Mouse (Mus musculus) left cerebral cortex, adult 2 months (tissue): ENCODE measurements at regions not wholly inside any gene's neighbourhood (a gene's known extent, or its start where the extent isn't known, plus 50 kb on each side); places are given as distances from the start of the nearest gene placed in this dataset.

Source experiments
- DNase-seq, 2 experiments: peaks; one replicate each; pipeline ENCODE4 v3.0.0; 2021 to 2022; ENCODE audit warnings: low spot score in 2 of 2, mixed read lengths in 1 of 2; ENCODE audit errors: extremely low spot score in 1 of 2
- H3K27ac ChIP-seq: fragments of 200-600 bp; 2 replicates; pipeline ENCODE4 v1.8.1; 2022
- H3K4me3 ChIP-seq: fragments of 200-600 bp; 2 replicates; pipeline ENCODE4 v1.8.1; 2022
- CTCF ChIP-seq: fragments of 200-600 bp; IDR thresholded peaks from 2 replicates; pipeline ENCODE4 v1.8.1; 2022; ENCODE audit warnings: antibody characterized with exemption, mild to moderate bottlenecking, moderate library complexity
- intact Hi-C: fragments of 180-260 bp; cut with DNase I; formaldehyde crosslinking; loops from one replicate; pipeline ENCODE4 v1.15.1; 2025

DNA sequence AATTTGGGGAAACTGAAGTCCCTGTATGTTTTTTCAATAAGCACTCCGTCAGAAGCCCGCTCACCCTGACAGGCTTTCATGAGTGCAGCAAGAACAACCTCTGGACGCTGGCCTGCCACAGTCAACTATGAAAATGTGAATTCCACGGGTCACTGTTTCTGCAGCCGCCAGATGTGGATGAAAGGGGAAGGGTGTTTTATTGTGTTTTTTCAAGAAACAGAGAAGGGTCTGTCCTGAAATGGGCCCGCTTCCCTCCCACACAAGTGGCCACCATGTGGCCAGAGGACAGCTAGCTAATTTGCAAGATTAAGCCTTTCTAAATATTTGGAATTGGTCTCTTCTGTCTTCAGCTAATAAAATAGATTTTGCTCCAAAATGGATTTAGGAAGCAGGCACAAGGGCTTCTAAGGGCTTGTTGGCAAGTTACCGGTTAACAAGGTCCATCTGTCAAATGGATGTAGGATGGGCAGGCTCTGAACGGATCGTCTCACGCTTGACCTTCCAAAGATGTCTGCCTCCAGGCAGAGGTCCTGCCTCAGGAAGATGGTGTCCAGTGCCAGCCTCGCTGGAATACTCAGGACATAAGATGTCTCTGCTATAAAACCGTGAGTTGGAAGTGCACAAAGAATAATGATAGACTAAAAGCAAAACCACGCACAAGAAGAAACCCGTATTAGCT, 249.8 kb downstream of the Plpp3 start:
- DNase-seq, result no peak
- intact Hi-C loops, result no loop called here
- Histone ChIP-seq H3K4me3 (no peak overlapping the region), H3K27ac (no peak overlapping the region)
- no peak for TF ChIP-seq CTCF

DNA sequence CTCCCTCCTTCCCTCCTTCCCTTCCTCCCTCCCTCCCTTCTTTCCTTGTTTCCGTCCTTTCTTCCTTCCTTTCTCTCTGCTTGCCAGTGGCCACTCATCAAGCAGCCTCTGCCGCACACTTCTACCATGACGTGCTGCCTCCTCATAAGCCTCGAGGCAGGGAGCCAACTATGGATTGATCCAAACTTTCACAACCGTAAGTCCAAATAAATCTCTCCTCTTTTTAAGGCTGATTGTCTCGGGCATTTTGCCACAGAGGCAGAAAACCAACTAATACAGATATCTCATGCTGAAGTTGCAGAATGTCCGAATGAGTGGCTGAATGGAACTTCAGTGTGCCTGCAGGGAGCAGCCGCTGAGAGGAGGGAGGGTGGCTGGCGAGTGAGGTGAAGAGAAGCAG, 251.7 kb downstream of the Plpp3 start:
- no peak overlapping the region for H3K27ac ChIP-seq
- DNase-seq, result no peak
- TF ChIP-seq CTCF, result no peak
- intact Hi-C loops, result no loop called here
- H3K4me3 ChIP-seq, result no peak overlapping the region

DNA sequence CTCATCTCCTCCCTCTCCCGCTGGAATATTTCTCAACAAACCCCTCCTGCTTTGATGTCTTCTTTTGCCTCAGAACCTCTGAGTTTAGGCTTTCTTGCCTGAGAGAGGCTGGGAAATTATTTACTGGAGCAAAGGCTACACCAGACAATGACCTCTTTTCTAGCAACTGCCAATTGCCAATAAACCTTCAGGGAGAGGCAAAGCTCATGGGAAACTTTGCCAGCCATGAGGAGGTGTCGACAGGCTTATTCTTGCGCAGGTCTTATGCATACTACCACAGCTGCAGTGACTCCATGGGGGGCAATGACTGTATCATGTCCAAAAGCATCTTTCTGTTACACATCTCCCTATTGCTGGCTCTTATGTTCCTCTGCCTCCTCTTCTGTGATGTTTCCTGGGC, 260.0 kb downstream of the Plpp3 start:
- Histone ChIP-seq H3K4me3 (no peak overlapping the region), H3K27ac (no peak overlapping the region)
- no peak for TF ChIP-seq CTCF
- no peak for DNase-seq
- intact Hi-C loops, result no loop called here

- no peak for TF ChIP-seq CTCF
- intact Hi-C loops, result no loop called here
- H3K27ac ChIP-seq, result no peak overlapping the region
Measured at GRCm38 (mm10) chr4:105422466-105422865, 265.3 kb downstream of the Plpp3 start.

DNA sequence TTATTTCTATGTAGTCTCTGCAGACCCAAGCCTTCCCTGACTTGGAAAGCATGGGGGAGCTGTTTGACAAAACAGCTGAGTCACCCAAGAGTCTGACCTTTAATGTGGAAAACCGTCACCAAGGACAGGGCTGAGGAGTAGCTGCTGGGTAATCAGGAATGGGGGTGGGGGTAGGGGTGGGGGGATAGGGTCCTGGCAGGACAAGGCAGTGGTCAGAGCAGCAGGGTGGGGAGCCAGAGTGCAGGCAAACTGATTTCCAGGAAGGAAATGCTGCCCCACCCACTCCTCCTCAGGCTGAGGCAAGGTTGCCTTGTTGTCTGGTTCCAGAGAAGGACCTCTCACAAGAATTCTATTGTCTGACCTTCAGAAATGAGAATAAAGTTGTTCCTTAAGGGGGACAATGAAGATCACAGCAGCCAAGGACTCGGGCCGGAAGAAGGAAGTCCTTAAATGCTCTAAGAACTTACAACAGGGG, 266.6 kb downstream of the Plpp3 start:
- no peak for TF ChIP-seq CTCF
- Histone ChIP-seq H3K4me3 (no peak overlapping the region), H3K27ac (no peak overlapping the region)
- DNase-seq, result no peak
- intact Hi-C loops, result no loop called here

More at GRCm38 (mm10) chr4:105422466-105422865, 265.3 kb downstream of the Plpp3 start:
- DNase-seq, result no peak
- no peak overlapping the region for H3K4me3 ChIP-seq

DNA sequence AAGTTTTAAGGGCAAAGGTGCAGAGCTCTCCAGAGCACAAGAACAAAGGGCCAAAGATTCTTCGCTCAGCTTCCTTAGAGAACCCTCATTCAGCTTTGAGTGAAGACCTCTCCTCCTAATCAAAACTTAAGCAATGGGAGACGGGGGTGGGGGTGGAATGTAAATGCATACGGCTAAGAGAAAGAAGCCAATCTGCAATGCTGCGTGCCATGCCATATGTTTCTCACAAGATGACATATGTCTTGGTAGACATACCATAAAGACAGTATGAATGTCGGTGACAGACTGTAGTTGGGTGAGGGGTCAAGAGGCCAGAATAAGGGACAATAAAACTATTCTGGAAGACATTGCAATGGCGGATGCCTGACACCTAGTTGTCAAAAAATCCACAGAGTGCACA, 267.9 kb downstream of the Plpp3 start:
- no peak overlapping the region for H3K27ac ChIP-seq
- no peak overlapping the region for H3K4me3 ChIP-seq
- no peak for TF ChIP-seq CTCF
- DNase-seq, result no peak
- intact Hi-C loops, result no loop called here

- Histone ChIP-seq H3K4me3 (no peak overlapping the region), H3K27ac (no peak overlapping the region)
- no peak for TF ChIP-seq CTCF
- DNase-seq, result no peak
- intact Hi-C loops, result no loop called here
Measured at GRCm38 (mm10) chr4:105427581-105427980, 270.4 kb downstream of the Plpp3 start.

DNA sequence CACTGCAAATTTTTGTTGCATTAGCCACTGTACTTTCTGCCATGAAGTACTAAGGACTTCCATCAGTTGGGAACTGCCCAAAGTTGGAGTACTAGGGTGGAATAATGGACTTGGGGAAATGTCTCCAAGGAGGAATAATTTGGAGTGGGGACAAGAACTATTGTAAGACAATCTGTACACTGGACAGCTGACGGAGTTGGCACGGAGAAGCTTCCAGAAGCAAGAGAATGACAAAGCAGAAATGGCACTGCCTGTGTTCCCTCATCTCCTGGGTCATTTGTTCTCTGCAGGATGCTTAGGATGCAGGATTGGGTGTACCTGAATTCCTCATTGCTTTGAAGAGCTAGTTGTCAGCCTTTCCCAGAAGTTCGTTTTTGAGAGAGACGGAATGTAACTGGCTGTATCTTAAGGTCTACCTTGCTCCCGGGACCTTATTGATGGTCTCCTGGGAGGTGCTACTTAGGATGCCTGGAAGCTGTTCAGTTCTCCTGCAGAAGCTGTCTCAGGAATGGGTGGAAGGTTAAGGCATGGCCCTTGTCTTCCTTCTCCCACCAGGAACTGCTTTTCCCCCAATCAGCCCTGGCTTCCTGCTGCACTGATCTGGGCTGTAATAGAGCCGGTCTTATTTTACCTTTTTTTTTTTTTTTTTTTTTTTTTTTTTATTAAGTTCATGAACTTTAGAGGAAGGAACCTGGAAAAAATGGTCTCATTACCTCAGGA, 272.4 kb downstream of the Plpp3 start:
- intact Hi-C loops, result no loop called here
- DNase-seq, result no peak
- TF ChIP-seq CTCF, result no peak

DNA sequence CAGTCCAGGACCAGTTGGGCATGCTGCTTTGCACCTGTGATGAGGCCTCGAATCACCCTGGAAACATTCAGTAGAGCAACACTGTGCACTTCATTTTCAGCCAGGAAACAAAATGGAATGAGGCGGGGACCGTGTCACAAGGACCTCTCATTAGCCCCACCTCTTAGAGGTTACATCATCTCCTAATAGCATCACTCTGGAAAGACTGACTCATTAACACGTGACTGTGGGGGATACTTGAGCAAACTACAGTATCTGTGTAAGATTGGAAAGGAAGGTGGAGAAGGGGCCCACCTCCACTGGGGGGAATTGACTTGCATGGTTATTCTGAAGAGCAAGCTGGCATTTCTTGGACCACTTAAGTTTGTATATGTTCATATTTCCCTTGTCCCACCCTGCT, 275.3 kb downstream of the Plpp3 start:
- H3K4me3 ChIP-seq, result no peak overlapping the region
- H3K27ac ChIP-seq, result no peak overlapping the region
- no peak for DNase-seq
- TF ChIP-seq CTCF, result no peak
- intact Hi-C loops, result no loop called here

More for the DNA sequence above, 272.4 kb downstream of the Plpp3 start:
- Histone ChIP-seq H3K4me3 (no peak overlapping the region), H3K27ac (no peak overlapping the region)

DNA sequence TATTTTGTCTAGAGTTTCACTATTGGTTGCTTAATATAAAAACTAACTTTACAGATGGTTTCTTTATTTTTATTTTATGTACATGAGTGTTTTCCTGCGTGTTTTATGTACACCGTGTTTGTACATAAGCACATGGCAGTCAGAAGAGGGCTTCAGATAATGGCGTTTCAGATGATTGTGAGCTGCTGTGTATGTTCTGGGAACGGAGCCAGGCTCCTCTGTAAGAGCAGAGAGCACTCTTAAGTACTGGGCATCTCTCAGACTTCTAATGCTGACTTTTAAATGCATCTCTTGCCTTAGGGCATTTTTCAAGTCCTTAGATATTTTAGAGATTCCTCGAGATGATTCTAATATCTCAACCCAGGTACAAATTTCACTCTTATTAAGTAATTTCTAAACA, 280.0 kb downstream of the Plpp3 start:
- no peak overlapping the region for H3K27ac ChIP-seq
- no peak for TF ChIP-seq CTCF
- no peak for DNase-seq
- no peak overlapping the region for H3K4me3 ChIP-seq
- intact Hi-C loops, result no loop called here

- no peak; the same call in 1 of the 2 replicates for TF ChIP-seq CTCF
- no peak overlapping the region for H3K27ac ChIP-seq
- no peak for DNase-seq
- H3K4me3 ChIP-seq, result no peak overlapping the region
- intact Hi-C loops, result no loop called here
Measured at GRCm38 (mm10) chr4:105449046-105449860, 292.1 kb downstream of the Plpp3 start.

DNA sequence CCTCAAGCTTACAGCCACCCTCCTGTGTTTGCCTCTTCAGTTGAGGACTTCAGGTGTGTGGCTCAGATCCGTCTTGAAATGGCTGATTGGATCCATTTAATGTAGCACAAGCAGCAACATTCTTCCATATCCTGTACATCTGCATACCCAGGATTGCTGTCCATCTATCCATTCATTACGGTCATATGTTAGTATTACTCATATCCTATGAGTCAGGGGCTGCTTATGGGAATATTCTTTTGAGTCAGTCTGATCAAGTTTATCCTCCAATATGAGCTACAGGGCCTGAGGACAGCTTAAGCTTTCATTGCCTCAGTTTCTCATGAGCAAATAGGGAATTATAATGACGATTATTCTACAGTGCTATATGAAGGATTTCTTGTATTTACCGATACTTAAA, 293.7 kb downstream of the Plpp3 start:
- no peak for TF ChIP-seq CTCF
- no peak for DNase-seq
- no peak overlapping the region for H3K4me3 ChIP-seq
- H3K27ac ChIP-seq, result no peak overlapping the region
- intact Hi-C loops, result no loop called here
